Mouse (Mus musculus): Measurements from ENCODE around the gene Tram2.

Tram2 gene

DNA sequence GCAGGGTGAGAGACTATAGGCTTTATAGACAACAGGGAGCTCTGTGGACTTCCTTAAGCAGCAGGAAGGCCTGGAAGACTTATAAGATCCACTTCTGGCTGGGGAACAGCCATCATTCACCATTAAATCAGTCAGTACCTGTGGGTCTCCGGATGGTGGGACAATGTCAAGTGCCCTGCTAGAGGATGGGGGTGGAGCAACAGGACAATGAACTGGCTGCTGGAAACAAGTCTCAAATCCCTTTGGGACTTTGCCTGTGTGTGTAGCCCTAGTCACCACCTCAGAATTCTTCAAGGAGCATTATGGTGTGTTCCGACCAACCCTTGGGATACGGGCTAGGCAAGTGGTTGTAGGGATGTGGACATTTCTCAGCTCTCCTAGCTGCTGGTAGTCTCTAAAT, 55.9 kb downstream of the Tram2 start:
- no peak for DNase-seq (ENCODE audit: inconsistent age in 2 of 2, low spot score in 1 of 2)

DNA sequence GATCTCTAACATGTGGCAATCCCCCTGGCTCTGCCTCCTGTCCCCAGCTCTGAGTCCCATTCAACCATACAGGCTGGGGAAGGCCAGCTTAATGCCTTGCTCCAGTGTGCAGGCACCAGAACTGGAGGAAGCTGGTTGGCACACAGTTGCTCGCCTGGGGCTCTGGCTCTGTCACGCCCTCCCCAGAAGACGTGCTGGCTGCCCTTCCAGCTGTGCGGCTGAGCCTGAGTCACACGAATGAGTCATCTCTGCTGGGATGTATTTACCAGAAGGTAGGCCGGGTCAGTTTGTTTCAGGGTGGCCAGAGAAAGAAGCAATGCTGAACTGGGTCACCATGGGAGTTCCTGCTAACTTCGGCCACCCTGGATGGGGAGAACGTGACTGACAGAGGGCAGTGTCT, 64.6 kb downstream of the Tram2 start:
- DNase-seq (ENCODE audit: inconsistent age in 2 of 2, low spot score in 1 of 2), result peak; percentile 92 to 95

DNA sequence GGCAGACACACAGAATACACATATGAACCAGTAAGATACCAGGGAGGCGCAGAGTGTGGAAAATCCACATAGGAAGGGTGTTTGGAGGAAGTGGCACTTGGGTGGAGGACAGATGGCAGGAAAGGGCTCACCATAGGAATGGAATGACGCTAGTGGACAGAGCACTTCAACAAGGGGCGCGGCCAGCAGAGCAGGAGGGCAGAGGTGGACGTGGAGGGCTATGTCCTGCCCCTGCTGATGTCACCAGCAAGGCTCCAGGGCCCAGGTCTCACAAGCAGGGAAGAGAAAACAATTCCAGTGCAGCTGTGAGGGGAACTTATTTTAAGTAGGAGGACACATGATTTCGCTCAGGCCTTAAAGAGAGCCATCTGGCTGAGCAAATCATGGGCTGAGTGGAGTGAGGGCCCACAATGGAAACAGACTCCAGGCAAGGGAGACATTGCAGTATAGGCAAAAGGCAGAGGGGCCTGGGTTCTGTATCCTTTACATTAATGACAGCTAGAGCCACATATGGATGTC, 68.7 kb downstream of the Tram2 start:
- no peak for DNase-seq (ENCODE audit: inconsistent age in 2 of 2, low spot score in 1 of 2)

DNA sequence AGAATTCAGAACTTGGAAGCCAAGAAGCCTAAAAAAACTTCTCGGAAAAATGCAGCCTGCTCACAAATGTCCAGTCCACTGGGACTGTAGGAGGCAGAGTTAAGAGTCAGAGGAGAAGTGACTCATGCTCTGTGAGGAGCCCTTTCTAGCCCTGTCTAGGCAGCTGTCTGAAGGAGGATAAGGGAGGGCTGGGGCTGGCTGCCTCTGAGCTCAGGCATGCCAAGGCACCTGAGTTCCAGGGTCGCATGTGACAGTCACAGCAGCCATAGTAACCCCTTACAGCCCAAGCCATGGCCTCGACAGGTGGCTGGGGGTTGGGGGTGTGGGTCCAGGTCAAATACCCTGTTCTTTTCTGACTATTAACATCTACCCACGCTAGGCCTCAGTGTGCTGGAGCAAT, 70.1 kb downstream of the Tram2 start:
- DNase-seq (ENCODE audit: inconsistent age in 2 of 2, low spot score in 1 of 2), result peak; percentile 62 to 77

DNA sequence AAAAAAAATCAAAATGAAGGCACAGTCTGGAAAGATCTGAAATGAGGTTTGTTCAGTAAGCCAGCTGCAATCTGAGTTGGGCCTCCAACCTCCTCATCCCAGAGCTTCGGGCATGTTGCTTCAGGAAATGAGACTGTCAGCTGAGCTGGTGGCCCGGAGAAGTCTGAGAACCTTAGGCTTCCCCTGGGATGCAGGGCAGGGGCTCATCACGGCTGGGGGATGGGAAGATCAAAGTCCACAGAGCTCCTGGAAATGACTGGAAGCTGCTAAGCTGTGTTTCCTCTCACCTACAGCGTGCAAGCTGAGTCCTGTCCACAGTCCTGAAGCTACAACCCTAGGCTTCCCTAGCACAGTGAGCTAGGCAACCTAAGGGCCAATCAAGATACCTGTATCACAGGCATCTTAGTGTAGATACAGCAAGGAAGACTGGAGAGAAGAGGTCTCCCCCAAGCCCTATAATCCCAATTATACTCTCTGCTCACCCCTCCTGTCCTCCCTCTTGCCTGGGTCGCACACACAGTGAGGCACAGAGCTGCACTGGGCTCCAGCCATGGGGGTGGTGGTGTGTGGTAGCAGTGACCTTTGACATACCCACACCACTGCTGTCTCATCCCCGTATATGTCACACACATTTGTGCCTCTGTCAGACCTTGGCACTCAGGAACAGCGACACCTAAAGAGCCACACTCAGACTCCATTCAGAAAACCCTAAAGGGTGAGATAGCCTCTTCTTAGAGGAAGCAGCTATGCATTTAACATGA, 70.9 kb downstream of the Tram2 start:
- DNase-seq (ENCODE audit: inconsistent age in 2 of 2, low spot score in 1 of 2), result no peak

DNA sequence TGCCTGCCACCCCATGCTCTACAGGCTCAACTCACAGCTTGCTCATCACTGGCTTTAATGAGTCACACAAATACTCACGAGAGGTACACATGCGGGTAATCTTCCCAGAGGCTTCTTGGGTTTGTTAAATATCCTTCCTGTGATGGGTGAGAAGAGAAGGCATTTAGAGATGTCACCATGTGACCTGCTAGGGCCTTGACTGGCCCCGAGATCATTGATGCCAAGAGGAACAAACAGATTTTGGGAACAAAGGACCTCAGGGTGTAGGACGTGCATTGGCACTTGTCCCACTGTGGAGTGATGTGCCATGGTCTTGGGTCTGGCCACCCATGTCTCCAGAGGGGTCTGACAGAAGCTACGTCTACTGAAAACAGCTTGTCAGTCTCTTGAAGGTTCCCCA, 72.3 kb downstream of the Tram2 start:
- no peak for DNase-seq (ENCODE audit: inconsistent age in 2 of 2, low spot score in 1 of 2)

DNA sequence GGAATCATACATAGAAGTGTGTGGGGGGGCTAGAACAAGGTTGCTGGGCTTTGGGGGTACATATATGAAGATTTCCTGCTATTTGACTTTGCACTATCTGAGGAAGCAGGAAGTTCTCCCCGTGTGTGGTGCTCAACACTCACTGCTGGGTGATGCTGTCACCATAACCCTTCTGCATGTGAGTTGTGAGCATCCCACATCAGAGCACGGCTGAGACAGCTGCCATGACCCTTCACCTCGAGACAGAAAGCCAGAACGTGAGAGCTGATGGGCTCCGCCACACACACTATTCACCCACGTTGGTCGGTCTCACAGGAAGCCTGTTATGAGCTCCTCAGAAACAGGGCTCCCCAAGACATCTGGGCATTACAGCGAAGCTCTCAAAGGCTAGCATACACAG, 74.4 kb downstream of the Tram2 start:
- no peak for DNase-seq (ENCODE audit: inconsistent age in 2 of 2, low spot score in 1 of 2)

DNA sequence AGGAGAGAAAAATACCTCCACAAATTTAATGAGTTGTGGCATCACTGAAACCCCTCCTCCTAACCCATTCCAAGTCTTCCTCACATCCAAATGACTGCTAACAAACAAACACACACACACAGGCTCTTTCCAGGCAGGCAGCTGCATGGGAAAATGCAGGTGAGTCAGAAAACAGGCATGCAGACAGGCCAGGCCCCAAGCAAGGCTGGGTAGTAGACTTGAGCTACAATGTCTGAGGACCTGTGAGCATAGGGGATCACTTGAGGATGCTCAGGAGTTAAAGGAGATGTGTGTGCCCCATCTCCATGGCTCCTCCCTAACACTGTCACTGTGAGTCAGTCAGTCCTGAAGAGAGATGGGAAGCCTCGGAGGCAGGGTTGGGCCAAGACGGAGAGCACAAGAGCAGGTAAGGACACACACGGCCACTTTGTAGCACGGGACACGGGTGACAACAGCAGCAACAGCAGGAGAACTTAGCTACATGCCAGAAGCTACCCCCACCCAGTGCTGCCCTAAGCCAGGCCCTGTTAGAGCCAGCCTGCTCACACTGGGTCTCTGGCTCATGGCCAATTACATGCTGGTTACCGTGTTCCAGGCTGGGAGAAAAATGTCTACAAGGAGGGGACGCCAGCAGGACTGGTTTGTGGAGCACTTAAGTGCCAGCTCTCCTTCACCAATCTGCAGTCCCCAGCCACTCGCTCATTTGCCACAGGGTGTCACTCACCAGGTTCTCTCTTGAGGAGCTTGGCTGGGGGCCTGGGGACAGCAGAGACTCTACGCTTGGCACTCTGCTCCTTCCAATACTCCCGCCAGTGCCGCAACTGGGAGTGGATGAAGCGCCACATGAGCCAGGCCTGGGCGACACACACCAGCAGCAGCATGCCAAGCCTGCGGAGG, 76.5 kb downstream of the Tram2 start:
- DNase-seq (ENCODE audit: inconsistent age in 2 of 2, low spot score in 1 of 2), result no peak

DNA sequence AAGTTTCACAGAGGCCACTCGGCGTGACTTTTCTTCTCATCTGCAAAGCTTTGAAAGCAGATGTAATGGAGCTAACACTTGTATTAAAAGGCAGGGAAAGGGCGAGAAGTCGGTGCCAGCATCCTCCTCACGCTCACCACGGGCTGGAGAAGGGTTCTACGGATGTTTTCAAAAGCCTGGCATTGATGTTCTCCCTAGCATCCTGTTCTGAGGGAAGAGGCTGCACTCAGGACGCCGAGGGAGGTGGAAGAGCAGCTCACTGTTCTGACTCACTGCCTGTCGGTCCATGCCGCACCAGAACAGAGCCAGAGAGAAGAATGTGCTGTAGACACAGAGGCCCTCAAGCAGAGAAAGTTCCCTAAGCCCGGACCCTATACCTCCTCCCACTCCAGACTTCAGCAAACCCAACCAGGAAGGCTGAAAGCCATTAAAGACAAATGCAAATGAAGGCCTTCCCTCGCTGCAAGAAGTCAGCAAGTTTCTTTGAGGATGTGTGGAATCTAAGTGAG, 81.1 kb downstream of the Tram2 start:
- peak in 1 of 2 experiments; percentile 18 for DNase-seq (ENCODE audit: inconsistent age in 2 of 2, low spot score in 1 of 2)

DNA sequence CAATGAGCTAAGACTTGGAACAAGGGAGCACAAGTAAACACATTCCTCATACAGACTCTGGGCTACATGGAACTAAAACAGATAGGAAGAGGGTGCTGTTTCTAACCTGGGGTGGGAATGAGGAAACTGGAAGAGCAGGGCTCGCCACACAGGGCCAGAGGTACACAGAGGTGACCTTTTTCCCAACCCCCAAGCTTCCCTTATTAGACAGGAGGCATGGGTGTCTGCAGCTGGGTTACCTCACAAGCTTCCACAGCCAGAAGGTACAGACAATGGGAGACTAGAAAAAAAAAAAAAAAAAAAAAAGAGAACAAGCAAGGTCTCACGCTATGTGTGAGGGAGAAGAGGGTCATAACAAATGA, 81.7 kb downstream of the Tram2 start:
- no peak for DNase-seq (ENCODE audit: inconsistent age in 2 of 2, low spot score in 1 of 2)

DNA sequence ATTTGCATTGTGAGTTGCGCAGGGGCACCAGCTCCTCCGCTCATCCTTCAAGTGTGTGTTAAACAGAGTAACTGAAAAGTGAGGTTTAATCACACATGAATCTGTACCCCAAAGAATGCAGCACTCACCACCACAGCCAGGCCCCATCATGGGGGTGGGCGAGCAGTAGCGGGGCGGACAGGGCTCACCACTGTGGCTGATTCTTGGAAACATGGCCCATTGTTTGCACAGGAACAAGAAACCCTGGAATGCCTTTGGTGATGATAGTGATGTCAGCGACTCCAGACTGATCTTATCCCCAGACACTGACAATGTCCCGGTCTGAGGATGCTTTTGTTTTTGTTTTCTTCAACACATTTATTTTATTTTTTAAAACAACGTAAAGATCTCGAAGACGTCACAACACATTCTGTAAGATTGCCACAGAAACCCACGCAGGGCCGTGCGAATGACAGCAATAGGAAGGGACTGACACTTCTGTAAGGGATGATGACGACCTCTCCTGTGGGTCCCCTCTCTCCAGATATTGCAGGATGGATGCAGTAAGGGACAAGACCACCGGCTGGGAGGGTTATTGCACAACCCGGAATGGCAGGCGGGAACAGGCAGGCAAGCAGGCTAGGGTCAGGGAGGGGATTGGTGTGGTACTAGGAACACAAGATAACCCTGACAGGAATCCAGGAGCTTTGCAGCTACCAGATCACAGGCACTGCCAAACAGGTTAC, 82.3 kb downstream of the Tram2 start:
- peak in 1 of 2 experiments; percentile 16 for DNase-seq (ENCODE audit: inconsistent age in 2 of 2, low spot score in 1 of 2)

DNA sequence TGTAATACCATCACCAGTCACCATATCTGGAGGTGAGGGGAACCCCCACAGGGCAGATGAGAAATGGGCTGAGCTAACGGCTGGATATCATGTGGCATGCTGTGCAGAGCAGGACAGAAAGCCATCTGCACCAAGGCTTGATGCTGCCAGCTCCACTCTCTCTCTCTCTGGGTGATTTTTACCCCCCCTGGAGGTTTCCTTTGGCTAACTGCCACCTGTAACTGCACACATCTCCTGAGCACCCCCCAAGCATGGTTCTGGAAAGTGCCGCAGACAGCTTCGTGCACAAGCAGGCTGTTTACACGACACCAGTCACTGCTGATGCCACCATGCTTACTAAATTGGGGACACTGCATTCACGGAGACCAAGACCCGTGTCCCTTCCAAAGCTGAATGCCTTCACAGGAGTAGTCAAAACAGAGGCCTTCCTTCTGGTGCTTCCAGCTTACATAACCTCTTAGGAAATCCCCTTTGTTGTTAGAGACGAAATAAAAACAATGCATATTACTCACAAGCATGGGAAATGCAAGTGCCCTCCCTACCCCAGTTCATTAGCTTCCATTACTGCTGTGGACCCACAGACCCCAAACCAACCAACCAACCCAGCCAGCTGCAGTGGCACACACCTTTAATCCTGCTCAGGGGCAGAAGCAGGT, 83.6 kb downstream of the Tram2 start:
- peak in 1 of 2 experiments; percentile 40 for DNase-seq (ENCODE audit: inconsistent age in 2 of 2, low spot score in 1 of 2)

DNA sequence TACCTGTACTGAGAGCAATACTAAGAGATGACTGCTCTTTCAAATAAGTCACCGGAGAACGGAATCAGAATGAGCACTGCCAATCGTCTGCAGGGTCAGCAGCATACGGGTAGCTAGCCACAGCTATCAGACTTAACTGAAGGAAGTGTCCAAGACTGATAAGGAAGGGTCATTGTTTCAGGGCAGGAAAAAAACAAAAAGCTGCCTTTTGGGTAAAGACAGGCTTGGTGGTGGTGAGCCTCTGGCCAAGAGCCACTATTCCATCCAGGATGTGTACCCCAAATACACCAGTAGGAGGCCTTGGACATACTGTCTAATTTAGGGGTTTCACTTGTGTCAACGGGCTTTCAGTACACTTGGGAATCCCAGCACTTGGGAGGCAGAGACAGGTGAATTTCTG, 84.7 kb downstream of the Tram2 start:
- no peak for DNase-seq (ENCODE audit: inconsistent age in 2 of 2, low spot score in 1 of 2)

DNA sequence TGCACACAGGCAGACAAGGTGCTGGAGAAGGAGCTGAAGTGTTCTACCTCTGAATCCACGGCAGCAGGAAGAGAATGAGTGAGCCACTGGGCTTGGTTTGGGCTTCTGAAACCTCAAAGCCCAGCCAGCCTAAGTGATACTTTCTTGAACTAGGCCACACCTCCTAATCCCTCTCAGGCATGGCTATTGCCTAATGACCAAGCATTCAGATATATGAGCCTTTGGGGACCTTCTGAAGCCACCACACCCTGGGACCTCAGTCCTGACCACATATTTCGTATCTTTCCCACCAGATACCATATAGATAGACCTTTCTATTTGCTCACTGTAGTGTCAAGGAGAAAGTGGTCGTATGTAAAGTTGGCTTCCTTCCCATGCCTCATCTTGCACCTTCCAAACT, 85.3 kb downstream of the Tram2 start:
- DNase-seq (ENCODE audit: inconsistent age in 2 of 2, low spot score in 1 of 2), result no peak

DNA sequence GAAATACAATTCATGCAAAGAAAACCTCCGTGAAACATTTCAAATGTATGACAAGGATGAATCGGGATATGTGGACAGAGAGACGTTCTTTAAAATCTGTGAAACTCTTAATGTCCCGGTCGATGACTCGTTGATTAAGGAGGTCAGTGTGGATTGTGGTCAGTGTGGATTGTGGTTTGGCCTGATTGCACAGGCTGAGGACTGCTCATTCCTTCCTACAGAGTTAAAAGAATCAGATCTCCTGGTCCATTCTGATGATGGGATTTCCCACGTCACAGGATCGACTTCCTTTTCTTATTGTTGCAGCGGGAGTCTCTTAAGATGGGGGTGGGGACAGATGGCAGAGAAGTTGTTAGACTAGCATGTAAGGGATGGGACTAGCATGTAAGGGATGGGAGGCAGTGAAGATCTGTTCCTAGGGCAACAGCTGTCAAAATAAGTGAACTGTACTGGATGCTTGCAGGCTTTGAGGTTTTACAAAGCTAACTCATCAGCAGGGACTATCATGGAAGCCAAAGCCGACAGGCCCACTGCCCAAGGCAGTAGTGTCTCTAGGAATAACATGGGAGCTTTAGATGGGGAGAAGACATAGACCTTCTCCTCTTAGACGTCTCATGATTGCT, 89.5 kb downstream of the Tram2 start:
- DNase-seq (ENCODE audit: inconsistent age in 2 of 2, low spot score in 1 of 2), result no peak

DNA sequence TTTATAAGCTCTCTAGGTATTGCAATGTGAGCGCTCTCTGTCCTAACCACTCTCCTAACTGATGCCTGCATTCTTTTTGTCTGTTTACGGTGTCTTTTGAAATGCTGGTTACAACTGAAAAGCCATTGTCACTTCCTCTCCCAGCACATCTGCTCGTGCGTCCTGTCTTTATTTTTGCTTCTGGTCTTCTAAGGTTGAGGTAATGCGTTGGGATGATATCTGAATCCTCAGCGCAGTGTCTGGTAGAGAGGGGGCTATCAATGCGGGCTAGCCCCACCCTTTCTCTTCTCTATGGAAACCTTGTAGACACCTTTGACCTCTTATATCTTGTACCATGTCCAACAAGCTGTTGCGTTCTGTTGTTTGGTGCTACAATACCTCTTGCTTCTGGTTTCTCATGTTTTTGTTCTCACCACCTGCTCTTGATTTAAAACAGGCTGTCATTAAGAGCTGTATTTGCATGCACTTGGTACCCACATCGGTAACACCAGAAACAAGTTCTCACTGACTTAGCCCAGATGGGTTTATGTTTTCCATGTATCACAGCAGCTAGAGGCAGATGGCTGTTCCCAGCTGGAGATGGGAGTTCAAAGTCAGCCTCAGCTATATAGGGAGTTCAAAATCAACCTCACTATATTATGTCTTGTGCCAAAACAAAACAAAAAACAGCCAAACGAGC, 92.5 kb downstream of the Tram2 start:
- DNase-seq (ENCODE audit: inconsistent age in 2 of 2, low spot score in 1 of 2), result no peak

DNA sequence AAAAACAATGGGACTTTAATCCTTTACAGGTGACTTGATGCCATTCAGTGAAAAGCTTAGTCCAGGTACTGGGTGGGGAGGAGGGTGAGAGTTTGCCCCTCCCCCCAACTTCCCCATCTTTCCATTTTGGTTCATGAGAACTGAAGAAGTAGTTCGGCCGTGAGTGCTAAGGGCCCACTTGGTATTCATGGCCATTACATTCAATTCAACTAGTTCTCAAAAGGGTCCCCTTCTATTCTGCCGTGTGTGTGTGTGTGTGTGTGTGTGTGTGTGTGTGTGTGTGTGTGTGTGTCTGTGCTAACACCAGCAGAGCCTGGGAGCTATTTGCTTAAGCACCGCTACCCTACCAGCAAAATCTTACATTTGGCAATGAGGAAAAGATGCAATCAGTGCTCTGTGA, 94.4 kb downstream of the Tram2 start:
- DNase-seq (ENCODE audit: inconsistent age in 2 of 2, low spot score in 1 of 2), result no peak

DNA sequence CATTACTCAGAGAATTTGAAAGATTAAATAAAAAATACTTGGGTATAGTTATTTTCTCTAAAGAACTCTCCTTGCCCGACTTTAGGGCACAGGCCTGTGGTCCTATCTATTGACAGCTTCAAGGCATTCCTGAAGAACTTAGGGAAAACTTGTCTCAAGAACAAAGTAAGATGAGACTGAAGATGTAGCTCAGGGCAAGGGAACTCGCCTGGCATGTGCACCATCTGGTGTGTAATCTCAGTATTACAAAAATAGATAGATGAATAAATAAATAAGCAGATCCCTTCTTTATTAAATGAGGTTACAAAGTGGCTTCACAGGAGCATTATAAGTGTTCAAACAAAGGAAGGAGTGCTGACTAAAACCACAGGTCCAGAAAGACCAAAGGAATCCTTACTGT, 94.9 kb downstream of the Tram2 start:
- no peak for DNase-seq (ENCODE audit: inconsistent age in 2 of 2, low spot score in 1 of 2)

DNA sequence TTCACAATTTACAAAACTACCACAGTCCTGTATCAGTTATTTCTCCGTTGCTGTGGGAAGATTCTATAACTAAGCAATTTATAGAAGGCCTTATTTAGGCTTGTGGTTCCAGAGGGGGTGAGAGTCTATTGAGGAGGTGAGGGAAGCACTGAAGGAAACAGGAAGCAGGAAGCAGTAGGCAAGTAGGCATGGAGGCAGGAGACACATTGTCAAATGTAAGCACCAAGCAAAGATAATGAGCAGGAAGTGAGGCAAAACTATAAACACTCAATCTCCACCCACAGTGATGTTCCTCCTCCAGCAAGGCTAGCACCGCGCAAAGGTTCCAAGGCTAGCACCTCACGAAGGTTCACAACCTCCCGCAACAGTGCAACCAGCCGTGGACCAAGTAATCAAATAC, 97.3 kb downstream of the Tram2 start:
- DNase-seq (ENCODE audit: inconsistent age in 2 of 2, low spot score in 1 of 2), result no peak

DNA sequence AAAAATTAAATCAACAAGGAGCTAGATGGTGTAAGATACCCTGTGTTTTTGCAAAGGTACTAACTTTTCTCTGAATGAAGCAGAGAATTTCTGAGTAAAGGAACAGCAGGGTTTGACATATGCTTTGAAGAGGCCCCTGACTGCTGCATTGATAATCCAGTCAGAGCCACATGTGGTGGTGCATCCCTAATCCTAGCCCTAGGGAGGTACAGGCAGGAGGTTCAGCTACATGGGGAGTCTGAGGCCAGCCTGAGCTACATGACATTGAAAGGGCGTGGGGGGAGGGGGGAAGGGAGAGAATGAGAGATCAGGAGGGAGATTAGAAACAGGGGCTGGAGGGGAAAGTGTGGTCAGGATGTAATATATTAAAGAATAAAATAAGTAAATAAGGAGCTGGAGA, 98.5 kb downstream of the Tram2 start:
- DNase-seq (ENCODE audit: inconsistent age in 2 of 2, low spot score in 1 of 2), result no peak

Measured in adrenal gland, adult (tissue).